Mouse (Mus musculus) induced T-regulatory cell, adult 2 months (primary cell): Measurements from ENCODE around the gene Gpatch1.
"Not testable (repeated sequence)": the region's sequence is repeated elsewhere in the genome, so short reads cannot be mapped to it uniquely, and the experiment has no call there.

Source experiments
- DNase-seq: peaks from one replicate; pipeline ENCODE4 v3.0.0-alpha.2; 2012; ENCODE audit warnings: low read depth

Gpatch1 gene

GRCm38 (mm10) chr7:35322732-35323420, 4.6 kb upstream of the Gpatch1 start:
- no peak for DNase-seq

GRCm38 (mm10) chr7:35322161-35322560, 3.9 kb upstream of the Gpatch1 start:
- no peak for DNase-seq

GRCm38 (mm10) chr7:35319755-35320154, 1.5 kb upstream of the Gpatch1 start:
- DNase-seq, result no peak

- not testable (repeated sequence) for DNase-seq
These were observed 981 bp upstream of the Gpatch1 start for GRCm38 (mm10) chr7:35319221-35319620.

GRCm38 (mm10) chr7:35314156-35314555, 4.1 kb downstream of the Gpatch1 start:
- no peak for DNase-seq

GRCm38 (mm10) chr7:35311214-35311613, 7.0 kb downstream of the Gpatch1 start:
- no peak for DNase-seq

GRCm38 (mm10) chr7:35300792-35301191, 17.4 kb downstream of the Gpatch1 start:
- no peak for DNase-seq

- DNase-seq, result no peak
These were observed 18.6 kb downstream of the Gpatch1 start for GRCm38 (mm10) chr7:35299656-35300055.

GRCm38 (mm10) chr7:35297886-35298285, 20.4 kb downstream of the Gpatch1 start:
- DNase-seq, result no peak

GRCm38 (mm10) chr7:35295631-35296030, 22.6 kb downstream of the Gpatch1 start:
- no peak for DNase-seq

GRCm38 (mm10) chr7:35293464-35293863, 24.8 kb downstream of the Gpatch1 start:
- DNase-seq, result no peak

GRCm38 (mm10) chr7:35278933-35279332, 39.3 kb downstream of the Gpatch1 start:
- no peak for DNase-seq

GRCm38 (mm10) chr7:35277433-35277832, 40.8 kb downstream of the Gpatch1 start:
- no peak for DNase-seq

GRCm38 (mm10) chr7:35269443-35270024, 48.7 kb downstream of the Gpatch1 start:
- peak; percentile 49 for DNase-seq

- peak; percentile 31 for DNase-seq
These were observed 50.4 kb downstream of the Gpatch1 start for GRCm38 (mm10) chr7:35267841-35268240.

GRCm38 (mm10) chr7:35266666-35267065, 51.6 kb downstream of the Gpatch1 start:
- DNase-seq, result peak; percentile 56

- peak; percentile 74 for DNase-seq
These were observed 53.5 kb downstream of the Gpatch1 start for GRCm38 (mm10) chr7:35264746-35265145.

GRCm38 (mm10) chr7:35263595-35264489, 54.4 kb downstream of the Gpatch1 start:
- no peak for DNase-seq

GRCm38 (mm10) chr7:35259384-35259783, 58.9 kb downstream of the Gpatch1 start:
- DNase-seq, result peak; percentile 38

- DNase-seq, result no peak
These were observed 59.9 kb downstream of the Gpatch1 start for GRCm38 (mm10) chr7:35258294-35258693.

- no peak for DNase-seq
These were observed 66.1 kb downstream of the Gpatch1 start for GRCm38 (mm10) chr7:35252041-35252558.

GRCm38 (mm10) chr7:35237935-35238334, 80.3 kb downstream of the Gpatch1 start:
- not testable (repeated sequence) for DNase-seq
